Mouse (Mus musculus) cerebral cortex, adult 2 months (tissue): ENCODE measurements around the gene Gm28051.

ENCODE experiments used
- WGBS: fragments of 180-500 bp; shearing (Covaris S2); methylation state at CpG from one replicate; pipeline ENCODE4 v1.1.7; 2018; 5-methylcytosine and 5-hydroxymethylcytosine counted together

The Gm28051 gene

DNA sequence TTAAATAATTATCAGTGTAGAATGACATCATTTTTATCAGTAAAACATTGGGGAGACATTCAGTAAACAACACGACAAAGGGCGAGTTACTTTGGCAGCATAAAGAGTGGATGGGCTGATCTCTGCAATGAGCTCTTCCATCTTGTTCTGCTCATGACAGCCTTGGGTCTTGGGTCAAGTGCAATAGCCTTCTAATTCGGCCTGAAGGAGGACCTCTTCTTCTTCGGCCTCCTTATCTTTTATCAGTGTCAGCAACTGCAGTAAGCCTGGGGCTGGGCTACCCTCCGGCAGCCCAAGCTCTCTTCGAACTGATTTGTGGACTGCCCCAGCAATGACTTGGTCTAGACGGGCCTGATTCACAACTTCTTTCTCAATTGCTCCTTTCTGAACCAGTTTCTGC lies 15.5 kb downstream of the Gm28051 start:
- WGBS = 88% methylated on average over 7 of the region's 7 CpGs

DNA sequence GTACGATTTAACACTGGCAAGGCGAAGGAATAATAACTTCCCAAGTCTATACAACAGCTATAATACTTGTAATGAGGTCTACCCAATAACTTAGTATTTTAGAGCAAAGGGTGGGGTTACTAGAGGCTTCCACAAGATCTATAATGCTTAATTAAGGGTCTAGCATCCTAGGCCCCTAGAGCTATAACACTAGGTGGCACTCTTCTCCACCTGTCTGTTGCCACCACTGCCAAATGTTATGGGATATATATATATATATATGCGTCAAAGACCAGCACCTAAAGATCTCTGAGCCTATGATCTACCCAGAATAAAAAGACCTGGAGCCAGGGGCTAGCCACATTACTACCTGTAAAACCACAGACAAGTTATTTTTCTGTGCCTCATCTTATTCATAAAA lies 17.3 kb downstream of the Gm28051 start:
- WGBS = 60% methylated on average over 3 of the region's 3 CpGs

DNA sequence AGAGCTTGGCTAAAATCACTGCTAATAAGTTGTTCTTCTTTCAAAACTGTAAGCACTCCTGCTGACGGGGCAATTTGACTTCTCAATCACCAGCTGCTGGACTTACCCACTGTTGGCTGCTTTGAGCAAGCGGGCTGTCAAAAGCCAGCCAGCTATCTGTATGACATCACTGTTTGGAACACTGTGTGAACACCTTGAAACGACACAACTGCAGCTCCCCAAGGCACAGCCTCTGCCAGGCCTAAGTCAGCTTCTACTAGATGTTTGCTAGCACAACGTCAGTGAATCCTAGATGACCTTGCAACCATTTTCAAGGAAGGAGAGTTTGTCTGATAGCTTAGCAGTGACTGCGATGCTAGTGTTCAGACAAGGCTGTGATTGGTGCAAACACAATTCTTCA lies 18.5 kb downstream of the Gm28051 start:
- 67% methylated on average over 5 of the region's 5 CpGs for WGBS

DNA sequence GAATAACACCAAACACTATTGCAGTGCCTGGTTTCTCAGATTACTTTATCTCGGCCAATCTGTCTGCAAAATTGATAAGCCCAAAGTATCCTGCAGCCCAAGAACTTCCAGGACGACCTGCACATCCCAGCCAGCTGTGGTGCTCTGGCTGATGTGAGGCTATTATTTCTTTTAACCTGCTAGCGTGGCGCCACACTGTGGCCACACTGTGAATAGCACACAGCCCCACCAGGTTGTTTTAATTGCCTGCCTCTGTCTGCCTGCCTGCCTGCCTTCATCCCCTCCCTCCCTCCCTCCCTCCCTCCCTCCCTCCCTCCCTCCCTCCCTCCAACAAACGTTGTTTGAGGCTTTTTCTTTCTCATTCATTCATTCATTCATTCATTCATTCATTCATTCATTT lies 24.2 kb downstream of the Gm28051 start:
- WGBS = 18% methylated on average over 4 of the region's 5 CpGs

DNA sequence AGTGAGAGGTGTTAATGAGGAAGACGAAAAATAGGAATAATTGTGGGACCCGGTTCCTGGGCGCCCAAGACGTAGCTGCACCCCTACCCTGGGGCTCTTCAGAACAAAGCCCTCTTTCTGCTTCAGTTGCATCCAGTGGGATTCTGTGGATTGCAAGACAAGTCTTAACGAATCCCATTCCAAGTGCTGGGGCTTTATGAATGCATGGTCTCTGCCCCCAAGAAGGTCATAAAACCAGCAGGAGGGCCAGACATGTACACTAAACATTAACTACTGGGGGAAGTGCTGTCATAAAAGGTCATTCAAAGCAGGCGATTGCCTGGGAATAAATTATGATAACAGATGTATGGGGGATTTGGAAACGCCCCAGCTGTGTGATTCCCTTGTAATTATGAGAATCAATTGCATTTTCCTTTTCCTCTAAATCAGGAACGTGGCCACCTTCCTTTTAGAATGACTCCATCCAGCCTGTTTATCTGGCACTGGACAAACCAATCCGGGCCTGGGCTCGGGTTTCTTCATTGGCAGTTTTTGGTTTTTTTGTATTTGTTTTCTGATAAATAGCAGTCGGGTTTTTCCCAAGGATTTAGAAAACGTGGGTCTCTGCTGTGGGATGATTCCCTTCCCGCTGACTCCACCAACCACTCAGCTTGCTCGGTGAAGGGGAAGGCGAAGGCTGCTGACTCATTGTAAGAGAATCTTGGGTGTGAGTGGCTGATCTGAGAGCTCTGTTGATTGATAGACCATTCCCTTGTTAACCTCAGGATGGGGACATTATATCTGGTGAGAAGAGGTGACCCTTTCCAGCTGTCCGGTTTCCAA lies 26.6 kb downstream of the Gm28051 start:
- WGBS = 26% methylated on average over 16 of the region's 16 CpGs

DNA sequence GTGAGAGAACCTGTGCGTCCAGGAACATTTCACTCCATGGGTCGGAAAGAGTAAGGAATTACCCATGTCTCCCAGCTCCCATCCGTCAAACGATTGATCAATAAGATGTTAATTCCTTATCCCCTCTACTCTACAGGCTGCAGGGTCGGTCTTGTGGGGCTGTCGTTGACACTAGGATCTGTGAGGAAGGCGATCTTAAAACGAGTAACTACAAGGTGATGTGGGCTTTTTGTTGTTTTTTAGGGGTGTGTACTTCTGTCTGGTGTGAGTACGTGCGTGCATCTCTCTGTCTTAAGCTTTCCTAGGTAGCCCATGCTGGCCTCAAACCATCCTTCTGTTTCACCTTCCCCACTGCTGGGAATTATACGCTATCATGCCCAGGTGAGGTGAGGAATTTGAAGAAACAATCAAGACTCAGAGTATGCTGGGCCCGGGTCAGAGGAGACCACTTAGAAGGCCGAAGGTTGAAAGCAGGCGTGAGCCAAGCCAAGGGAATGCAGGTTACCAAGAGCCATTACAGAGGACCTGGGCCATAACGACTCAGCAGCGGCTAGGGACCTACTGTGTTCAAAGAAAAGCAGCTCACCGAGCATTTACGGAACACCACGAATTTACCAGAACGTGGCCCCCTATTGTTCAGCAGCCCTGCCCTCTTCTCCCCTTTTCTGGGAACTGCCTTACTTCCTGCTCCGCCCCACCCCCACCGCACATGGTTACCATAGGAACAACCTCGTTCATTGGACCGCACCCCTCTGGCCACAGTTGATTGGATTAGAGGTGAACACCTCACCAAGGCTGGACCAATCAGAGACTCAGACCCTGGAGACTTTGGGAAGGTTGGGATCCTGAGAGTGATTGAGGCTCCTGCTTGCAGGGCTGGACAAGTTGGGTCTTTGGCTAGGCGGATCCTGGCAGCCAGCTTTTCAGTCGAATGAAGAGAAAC lies 27.4 kb downstream of the Gm28051 start:
- 49% methylated on average over 26 of the region's 26 CpGs for WGBS

DNA sequence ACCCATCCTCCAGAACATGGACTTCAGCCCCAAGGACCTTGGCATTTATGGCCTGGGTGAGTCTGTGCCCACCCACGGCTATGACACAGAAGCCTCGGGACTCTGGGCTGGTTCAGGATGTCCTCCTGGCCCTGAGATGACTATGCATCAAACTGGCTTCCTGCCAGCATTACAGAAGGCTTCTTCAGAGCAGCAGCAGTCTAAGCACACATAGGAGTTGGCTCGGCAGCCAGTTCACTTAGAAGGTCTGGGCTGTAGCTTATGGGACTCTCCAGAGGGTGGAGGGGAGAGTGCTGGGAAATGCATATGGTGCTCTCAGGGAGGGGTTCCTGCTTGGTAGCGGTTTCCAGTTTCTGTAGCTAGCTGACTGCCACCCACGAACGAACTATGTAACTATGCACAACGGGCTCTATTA lies 31.8 kb downstream of the Gm28051 start:
- 46% methylated on average over 7 of the region's 7 CpGs for WGBS

DNA sequence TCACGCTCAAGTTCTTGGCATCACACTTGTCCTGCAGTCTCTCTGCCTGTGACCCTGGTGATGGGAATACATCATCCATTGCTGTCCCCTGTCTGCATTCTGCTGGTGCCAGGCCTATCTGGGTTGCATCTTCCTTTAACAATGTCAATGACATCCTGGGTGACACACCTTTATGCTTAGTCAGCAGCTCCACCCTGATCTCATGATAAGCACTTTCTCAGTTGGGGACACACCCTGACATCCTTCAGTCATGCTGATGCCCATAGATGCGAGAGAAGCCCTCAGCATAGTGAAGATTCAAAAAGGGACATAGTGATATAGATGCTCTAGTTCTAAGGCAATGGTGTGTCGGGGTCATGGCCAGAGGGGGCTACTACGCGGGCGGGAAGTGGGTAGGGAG lies 32.4 kb downstream of the Gm28051 start:
- WGBS = 90% methylated on average over 6 of the region's 6 CpGs

DNA sequence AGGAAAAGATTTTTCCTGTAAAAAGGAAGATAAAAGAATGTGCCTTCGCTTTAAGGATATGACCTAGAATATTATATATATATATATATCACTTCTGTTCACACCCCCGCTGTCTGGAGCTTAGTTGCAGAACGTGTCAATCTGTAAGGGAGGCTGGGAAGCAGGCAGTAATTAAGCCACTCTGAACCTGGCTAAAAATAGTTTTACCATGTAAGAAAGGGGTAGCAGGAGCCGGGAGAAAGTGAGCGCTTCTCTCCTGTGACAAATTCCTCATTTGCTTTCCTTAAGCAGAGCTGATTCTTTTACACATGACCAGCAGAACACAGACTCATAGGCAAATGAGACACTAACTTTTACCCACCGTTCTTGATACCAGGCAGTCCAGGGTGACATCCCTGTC lies 33.7 kb downstream of the Gm28051 start:
- 33% methylated on average over 6 of the region's 6 CpGs for WGBS

DNA sequence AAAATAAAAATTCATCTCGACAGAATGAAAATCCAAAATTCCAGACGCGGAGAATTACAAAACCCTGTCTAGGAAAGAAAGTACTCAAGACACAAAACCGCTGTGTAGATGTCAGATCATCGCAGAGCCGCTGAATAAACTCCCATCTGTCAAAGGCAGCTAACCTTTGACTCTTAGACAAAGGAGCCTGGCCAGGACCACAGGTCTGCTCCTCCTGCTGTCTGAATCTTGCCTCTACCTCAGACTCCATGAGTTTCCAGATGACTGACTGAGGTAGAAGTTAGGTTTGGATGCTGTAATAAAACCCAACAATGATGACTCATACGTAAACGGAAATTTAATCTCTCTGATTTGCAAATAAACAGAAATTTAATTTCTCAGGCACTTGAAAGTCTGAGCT lies 34.6 kb downstream of the Gm28051 start:
- WGBS = 79% methylated on average over 8 of the region's 8 CpGs

DNA sequence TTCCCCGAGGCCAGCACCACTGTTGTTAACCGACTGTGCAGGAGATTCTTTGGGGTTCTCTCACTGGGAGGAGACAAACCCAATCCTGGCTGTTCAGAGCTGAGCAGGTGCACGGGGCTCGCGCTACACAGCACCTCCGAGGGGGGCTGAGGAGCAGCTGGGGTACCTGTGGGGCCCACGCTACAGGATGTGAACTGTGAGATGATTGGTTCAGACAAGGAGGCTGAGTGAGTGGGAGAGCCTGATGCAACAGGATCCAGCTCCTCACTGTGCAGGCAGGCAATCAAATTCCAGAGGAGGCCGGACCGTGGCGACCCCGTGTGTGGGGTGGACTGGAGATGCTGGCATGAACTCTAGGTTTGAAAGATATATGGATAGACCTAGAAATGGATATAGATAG lies 35.1 kb downstream of the Gm28051 start:
- 59% methylated on average over 11 of the region's 11 CpGs for WGBS

DNA sequence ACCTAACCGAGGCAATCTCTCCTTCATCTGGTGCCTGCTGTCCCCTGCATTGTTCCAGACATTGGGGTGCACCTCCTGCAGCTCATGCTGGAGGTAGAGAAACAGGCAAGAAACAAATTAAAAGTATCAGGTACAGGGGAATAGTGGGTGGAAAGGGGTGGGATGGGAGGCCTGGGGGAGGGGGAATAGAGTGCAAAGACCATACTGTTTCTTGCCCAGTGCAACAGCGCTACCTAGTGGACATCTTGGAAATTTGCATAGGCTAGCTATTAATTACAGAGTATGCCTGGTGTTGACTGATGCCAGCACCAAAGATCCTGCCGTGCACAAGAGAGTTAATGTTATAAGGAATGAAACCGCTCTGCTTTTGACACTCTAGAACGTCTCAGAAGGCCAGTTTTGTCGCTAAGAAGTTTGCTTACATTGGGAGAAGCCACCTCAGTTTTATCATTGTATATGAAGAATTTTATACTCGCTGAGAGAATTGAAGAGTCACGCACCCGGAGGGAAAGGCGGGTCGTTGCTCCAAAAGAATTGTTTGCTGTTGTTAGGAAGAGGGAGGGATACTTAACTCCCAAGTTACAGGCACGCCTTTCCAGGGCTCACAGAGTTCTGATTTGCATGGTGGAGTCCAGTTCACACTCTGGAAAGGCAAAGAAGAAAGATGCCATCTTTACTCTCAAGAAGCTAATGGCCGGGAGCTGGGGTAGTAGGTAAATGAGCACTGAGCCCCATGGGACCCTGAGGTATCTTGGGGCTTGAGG lies 37.8 kb downstream of the Gm28051 start:
- 16% methylated on average over 13 of the region's 13 CpGs for WGBS

DNA sequence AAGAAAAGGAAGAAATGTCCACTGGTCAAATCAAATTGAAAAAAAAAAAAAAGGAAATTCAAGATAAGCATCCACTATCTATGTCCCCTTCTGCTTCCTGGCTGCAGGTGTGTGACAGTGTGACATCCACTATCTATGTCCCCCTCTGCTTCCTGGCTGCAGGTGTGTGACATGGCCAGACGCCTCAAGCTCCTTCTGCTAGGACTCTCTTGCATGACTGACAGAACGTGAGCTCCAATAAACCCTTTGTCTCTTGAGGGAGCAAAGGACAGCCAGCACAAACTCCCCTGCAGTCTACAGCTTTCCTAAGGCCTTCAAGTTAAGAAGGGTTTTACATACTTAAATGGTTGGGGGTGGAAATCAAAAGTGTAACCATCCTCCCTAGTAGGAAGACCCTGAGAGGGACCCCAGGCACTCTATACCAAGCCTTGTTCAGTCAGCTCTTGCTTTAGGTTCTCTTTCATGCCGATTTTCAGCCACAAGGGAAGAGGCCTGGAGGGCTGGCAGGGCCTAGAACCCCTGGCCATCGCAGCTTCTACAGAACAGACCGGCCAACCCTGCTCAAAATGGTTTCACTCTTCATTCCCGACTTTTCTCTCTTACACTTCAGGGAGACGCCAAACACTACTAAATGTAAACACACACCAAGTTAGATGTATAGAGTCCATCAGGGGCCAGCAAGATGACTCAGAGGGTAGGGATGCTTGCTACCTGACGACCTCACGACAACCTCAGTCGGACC lies 42.7 kb downstream of the Gm28051 start:
- 92% methylated on average over 10 of the region's 10 CpGs for WGBS

DNA sequence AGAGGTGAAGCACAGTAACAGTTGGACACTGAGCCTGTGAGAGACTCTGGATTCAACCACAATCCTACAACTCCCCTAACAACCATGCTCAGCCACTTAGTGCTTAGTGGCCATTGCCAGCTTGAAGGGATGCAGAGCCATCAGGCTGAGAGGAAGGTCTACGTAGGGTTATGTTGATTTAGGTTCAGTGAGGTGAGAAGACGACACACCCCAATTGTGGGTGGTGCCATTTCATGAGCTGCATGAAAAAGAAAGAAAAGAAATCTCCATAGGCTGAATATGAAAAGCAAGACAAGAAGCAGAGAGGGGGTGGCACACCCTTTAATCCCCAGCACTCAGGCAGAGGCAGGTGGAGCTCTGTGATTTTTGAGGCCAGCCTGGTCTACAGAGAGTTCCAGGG lies 43.4 kb downstream of the Gm28051 start:
- WGBS = 91% methylated on average over 2 of the region's 2 CpGs

DNA sequence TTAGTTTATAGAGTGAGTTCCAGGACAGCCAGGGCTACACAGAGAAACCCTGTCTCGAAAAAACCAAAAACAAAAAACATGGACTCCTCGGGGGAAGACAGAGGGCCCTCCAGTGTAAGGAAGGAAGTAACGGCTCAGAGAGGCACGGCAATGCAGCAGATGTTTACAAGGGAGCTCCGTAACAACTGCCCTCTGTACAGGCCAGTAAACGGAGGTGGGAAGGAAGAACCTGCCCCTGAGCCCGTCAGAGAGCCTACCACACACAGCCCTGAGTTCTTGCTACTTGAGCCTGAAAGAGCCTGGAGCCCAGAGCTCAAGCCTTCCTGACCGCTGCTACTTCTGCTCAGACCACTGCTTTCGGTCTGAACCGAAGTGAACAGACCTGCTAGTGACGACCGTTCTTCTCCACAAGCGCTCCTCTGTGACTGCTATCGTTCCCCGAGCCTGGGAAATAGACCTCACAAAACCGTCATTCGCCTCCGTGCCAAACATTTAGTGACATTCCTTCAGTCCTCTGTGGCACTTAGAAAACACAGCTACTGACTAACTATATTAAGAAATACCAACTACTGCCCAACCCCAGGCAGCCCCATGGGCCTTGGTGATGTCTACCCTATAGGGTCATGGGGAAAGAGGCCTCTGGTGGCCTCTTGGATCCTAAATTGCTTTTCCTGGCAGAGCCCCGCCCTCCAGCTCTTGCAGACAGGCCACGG lies 44.3 kb downstream of the Gm28051 start:
- WGBS = 73% methylated on average over 20 of the region's 20 CpGs

DNA sequence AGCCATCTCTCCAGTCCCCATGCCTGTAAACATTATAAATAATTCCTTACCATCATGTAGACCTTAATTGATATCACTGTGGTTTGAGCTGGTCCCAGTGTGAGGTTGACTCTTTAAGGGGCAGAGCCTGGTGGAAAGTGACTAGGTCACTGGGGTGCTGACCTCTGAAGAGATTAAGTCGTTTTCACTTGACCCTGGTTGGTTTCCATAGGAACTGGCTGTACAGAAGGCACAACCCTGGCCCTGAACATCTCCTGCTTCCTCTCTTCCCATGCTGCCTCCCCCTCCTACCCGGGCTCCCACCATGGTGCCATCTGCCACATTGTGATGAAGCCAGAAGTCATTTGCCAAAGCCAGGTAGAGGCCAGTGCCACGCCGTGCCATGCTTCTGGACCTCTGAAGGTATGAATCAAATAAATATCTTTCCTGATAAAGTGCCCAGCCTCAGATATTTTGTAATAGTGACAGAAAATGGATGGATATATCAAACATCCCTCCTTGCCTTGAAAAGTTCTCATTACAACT lies 46.7 kb downstream of the Gm28051 start:
- 60% methylated on average over 4 of the region's 4 CpGs for WGBS

DNA sequence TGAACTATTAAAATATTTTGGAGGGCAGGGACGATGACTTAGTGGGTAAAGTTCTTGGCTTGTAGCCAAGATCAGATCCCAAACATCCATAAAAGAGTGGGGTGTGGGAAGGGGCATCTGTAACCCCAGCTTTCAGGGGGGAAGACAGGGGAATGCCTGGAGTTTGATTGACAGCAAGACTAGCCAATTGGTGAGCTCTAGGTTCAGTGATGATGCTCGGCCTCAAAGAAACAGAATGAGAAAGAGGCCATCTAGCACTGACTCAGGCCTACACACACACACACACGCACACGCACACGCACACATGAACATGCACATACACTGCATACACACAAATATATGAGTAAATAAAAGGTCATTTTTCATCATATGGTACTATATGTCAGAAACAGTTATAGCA lies 47.7 kb downstream of the Gm28051 start:
- 90% methylated on average over 5 of the region's 5 CpGs for WGBS

DNA sequence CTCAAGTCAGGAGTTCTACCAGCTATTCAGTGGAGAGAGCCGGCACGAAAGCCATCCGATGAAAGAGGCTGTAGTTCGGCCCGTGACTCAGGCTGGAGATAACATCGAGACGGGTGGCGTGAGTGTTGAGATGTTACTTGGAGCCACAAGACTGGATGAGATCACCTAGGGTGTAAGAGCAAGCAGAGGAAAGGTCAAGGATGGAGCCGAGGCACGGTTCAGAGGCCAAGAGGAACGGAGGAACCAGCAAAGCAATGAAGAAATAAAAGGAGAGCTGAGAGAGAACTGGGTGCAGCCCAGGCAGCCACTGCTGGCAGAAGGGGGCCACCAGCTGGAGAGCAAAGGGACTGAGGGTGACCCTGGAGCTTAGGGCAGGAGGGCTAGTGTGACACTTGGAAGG lies 49.3 kb downstream of the Gm28051 start:
- 88% methylated on average over 11 of the region's 11 CpGs for WGBS

DNA sequence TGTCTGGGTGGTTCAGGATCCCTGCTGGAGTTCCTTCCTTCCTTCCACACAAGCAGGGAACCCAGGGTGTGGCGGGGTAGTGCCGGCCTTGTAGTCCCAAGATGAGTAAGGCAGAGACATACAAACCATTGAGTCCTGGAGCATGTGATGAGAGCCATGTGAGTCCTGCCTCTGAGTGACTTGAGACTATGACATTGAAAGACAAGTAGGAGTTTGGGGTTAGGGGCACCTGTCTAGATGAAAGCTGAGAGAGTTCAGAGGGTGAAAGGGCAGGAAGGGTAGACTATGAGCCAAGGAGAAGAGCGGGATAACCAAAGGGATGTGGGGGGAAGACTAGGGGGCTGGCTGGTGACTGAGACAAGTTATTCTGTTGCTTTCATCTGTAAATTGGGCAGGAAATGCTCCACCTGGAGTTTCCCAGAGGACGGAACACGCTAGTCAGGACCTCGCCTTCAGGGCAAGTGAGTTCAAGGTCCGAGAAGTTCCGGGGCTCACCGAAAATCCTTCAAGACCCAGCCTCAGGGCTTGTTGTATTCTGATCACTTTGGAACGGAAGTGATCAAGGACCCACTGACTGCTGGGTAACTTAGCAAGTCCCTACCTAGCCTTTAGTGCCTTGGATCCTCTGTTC lies 50.6 kb downstream of the Gm28051 start:
- 84% methylated on average over 10 of the region's 10 CpGs for WGBS
